Mouse (Mus musculus) layer of hippocampus, adult 9-11 months (tissue): ENCODE data around the gene Chid1.

ENCODE experiments used
- DNase-seq: peaks from one replicate; pipeline ENCODE4 v3.0.0; 2022

Gene Chid1

DNA sequence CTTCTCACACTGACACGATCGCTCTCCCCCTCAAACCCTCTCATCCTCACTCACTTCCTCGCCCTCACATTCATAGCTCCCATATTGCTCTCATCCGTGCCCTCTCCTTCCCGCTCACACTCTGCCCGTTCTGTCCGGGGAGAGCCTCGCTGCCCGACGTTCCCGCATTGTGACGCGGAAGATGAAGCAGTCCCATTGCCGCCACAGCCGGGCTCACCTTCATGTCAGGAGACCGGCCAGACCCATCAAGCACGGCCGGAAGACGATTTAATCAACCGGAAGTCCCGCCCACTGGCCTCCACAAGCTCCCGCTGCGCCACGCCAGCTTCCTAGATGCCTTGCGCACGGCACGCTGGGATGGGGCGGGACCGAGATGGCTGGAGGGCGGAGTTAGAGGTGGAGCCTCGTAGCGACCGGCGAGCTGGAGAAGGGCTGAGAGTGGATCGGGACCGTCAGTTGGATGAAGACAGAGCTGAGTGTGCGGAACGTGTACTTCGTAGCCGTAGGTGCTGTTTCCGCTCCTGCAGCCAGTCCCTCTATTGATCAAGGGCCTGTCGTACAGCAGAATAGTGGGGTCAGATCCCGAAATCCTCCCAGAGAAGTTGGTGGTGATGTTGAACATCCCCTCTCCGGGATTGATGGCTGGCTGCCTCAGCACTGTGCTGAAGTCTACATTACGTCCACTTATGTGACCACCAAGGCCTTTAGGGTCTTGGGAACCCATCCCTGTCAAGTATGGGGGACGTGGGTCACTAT, at the start of gene Chid1:
Gene Chid1, minus strand, starts transcription at position 302 of the 756 bp plus-strand sequence.
- DNase-seq, result peak; percentile 97

DNA sequence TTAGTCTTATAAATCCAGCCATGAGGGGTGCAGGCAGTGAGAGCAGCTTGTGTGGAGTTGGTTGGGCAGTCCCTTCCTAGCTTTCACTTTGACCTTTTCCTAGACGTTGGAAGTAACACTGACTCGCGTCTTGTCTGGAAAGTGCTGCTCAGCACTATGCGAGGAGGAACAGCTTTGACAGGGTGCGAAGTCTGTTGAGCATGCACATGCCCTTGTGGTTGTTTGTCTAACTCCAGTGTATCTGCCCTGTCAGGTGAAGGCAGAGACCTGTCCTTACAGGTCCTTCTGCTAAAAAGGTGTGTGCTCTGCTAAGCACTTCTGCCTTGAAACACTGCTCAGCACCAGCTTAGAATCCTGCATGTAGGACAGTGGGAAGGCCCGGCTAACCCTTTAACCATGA, 49.2 kb upstream of the Chid1 start:
- no peak for DNase-seq

DNA sequence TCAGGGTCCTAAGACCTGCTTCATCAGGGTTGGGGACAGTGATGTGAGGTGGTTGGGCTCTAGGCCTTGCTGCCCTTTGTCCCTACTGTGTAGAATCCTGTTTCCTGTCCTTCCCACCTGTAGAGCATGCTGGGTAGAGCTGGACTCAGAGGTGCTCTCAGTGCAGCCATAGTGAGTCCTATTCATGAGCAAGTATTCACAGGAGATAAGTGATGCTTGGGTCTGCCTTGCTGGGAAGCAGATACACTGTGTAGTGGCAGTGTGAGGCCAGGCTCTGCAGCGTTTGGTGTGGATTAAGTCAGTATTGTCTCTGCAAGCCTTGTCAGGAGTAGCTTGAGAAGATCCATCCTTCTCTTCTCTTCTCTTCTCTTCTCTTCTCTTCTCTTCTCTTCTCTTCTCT, 46.2 kb upstream of the Chid1 start:
- no peak for DNase-seq

DNA sequence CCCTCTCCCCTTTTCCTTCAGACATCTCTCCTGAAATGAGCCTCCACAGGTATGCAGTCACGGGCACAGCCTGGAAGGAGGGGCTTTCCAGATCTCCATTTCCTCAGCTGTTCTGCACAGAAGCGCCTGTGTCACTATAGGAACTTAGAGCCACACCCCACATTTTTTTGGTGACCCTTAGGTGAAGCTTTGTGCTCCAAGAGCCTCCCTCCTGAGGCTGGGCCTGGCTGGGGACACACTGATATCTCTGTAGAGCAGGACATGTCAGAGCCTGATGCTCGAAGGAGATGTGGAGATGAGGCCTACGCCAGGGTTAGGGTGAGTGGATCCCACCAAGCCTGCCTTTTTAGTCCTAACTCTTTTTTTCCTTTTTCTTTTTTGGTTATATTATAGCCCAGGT, 45.6 kb upstream of the Chid1 start:
- DNase-seq, result no peak

DNA sequence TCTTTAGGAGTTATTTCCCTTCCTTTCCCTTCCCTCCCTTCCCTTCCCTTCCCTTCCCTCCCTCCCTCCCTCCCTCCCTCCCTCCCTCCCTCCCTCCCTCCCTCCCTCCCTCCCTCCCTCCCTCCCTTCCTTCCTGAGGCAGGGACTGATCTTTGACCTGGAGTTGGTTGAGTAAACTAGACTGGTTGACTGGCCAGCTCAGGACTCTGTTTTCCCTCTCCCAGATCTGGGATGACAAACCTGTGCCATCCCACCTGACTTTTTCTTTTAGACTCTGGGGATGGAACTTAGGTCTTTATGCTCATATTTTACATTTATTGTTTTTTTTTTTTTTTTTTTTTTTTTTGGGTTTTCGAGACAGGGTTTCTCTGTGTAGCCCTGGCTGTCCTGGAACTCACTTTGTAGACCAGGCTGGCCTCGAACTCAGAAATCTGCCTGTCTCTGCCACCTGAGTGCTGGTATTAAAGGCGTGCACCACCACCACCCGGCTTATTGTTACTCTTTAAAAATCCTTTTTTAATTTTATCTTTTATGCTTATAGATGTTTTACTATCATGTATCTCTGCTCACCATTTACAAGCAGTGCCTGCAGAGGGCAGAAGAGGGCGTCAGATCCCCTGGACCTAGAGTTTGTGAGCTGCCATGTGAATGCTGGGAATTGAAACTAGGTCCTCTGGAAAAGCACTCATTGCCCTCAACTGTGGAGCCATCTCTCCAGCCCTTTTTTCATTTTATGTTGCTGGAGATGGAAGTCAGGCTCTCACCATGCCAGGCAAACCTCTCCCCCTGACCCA, 44.6 kb upstream of the Chid1 start:
- no peak for DNase-seq

- DNase-seq, result no peak
Measured at GRCm38 (mm10) chr7:141581323-141581722, 41.7 kb upstream of the Chid1 start.

DNA sequence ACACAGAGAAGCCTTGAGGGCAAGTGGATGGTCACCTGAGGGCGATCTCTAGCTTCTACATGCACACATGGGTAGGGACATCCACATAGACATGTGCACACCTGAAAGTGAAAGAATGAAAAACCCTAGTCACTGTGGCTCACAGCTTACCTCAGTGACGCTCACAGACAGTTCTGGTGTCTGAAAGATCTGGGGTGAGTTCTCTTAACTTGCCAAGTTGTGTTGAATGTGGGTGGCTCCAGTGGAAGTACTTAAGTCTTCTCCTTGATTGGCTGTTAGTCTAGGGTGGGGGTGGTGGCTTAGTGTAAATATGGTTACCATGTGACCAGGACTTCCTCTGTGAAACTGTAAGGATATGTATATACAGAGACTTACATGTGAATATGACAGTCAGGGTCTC, 39.3 kb upstream of the Chid1 start:
- no peak for DNase-seq

DNA sequence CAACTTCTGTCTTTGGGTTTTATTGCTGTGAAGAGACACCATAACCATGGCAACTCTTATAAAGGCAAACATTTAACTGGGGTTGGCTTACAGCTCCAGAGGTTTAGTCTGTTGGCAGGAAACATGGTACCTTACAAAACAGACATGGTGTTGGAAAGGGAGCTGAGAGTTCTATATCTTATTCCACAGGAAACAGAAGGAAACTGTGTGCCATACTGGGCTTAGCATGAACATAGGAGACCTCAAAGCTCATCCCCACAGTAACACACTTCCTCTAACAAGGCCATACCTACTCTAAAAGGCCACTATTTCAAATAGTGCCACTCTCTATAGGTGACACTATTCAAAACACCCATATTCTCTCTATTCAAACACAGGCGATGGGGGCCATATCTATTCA, 38.9 kb upstream of the Chid1 start:
- no peak for DNase-seq

DNA sequence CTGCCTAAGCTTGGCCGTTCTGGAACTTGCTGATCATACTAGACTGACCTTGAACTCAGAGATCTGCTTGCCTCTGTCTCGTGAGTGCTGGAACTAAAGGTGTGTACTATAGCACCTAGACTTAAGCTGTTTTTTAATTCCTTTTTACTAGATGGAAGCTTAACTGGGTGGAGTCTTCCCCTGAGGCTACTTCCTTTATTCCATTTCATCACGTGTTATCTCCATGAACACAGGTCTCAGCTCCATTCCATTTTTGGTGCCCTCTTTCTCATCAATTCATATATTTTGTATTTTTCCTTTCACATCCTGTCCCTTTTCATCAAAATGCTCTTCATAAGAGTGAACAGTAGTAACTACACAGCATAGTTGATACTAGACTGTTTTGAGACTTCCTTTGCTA, 38.1 kb upstream of the Chid1 start:
- DNase-seq, result no peak

DNA sequence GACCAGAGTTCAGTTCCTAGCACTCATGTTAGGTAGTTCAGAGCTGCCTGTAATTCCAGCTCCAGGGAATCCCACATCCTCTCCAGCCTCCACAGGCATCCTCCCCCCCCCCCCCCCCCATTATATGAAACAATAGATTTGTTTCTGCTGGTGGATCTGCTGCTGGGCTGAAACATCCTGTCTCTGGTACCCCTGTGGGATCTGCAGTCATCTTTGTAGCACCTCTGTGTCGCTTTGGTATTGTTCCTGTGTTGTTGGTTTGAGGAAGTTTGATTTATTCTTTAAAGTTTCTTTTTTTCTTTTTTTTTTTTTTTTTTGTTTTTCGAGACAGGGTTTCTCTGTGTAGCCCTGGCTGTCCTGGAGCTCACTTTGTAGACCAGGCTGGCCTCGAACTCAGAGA, 35.8 kb upstream of the Chid1 start:
- DNase-seq, result no peak

DNA sequence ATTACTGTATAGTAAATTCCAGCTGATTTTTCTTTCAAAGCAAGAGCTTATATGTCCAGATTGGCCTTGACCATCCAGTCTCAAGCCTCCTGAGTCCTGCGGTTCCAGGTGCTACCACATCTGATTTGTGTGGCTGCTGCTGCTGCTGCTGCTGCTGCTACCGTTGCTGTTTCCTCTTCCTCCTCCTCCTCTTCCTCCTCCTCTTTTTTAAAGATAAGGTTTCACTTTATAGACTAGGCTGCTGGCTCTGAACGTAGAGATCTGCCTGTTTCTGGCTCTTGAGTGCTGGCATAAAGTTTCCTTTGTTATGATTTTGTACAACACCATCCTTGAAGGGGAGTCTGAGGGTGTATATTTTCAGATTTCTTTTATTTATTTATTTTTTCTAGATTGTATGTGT, 34.4 kb upstream of the Chid1 start:
- DNase-seq, result no peak

- DNase-seq, result no peak
Measured at GRCm38 (mm10) chr7:141570625-141571295, 31.1 kb upstream of the Chid1 start.

DNA sequence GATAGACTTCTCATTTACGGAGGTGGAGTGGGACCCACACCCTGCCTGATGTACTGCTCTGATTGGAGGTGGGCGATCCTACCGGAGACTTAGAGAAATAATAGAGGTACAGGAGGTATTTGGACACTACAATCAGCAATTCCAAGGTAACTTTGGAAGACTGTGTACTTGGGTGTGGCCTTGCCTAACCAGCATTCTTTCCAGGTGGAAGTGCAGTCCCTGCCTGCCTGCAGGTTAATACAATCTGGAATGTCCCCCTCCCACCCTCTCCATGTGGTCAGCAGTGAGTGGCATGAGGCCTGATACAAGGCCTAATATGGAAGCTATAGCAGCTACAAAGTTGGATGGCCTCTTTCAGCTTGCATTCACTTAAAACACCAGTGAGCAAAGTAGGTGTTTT, 30.3 kb upstream of the Chid1 start:
- DNase-seq, result no peak

GRCm38 (mm10) chr7:141569283-141569803, 29.7 kb upstream of the Chid1 start:
- DNase-seq, result no peak

- no peak for DNase-seq
Measured at GRCm38 (mm10) chr7:141566587-141566986, 26.9 kb upstream of the Chid1 start.

GRCm38 (mm10) chr7:141564561-141564960, 24.9 kb upstream of the Chid1 start:
- no peak for DNase-seq

GRCm38 (mm10) chr7:141562852-141563427, 23.3 kb upstream of the Chid1 start:
- DNase-seq, result peak; percentile 46

DNA sequence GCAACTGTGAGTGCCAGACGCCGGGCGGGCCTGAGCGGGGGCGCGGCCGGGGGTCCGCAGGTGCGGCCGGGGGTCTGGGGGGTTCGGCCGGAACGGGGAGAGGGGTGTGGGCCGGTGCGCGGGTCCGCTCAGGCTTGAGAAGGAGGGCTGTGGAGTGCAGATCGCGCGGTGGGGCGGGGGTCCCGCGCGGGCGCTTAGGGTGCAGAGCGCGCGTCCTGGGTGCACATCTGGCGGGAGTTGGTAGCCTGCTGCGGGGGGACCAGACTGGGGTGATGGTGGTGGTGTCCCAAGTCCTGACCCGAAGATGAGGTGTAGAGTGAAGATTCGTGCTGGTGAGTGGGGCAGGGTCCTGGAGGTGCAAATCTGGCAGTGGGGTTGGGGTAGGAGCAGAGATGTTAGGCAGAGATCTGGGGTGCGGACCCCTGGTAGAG, 22.8 kb upstream of the Chid1 start:
- DNase-seq, result no peak

DNA sequence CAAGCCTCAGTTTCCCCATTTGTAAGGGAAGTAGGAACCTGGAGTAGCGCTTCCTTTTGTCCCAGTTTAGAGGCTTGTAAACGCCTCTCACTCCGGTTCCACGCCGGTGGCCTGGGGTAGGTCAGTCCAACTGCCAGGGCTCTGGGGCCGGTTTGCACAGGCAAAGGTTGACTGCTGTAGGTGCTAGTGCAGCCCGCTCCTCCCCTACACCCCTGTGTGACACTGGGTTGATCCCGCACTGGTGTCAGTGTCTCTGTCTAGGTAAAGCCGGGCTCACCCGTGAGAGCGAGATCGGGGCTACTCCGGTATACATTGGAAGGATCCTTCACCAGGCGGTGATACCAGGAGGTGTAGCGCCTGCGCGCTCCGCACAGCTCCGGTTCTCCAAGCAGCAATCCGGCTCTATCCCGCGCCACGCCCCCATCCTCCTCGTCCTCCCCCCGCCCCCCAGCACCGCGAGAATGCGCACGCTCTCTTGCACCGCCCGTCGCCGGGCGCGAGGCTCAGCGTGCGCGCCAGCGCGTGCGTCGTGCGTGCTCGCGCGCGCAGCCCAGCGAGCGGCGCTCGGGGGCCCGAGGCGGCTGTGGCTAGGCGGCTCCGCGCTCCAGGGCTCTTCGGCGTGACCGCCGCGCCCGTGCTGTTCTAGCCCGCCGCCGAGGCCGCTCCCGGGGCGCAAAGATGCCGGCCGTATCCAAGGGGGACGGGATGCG, 22.2 kb upstream of the Chid1 start, which contains the start of gene Ap2a2:
Gene Ap2a2, plus strand, starts transcription at position 492 of the 710 bp plus-strand sequence.
- DNase-seq, result peak; percentile 92

DNA sequence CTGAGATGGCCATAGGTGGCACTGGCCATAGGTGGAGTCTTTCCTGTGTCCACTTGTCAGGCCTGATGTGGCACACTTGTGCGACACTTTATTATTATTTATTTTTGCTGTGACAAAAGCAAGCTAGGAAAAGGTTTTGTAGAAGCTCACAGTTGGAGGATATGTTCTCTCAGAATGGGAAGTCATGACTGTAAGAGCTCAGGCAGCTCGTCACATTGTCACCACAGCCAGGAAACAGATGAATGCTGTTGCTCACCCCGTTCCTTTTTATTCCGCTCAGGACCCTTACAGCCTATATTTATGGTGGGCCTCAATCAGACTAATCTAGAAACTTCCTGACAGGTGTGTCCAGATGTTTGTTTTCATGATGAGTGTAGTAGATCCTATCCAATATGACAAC, 20.8 kb upstream of the Chid1 start:
- no peak for DNase-seq

DNA sequence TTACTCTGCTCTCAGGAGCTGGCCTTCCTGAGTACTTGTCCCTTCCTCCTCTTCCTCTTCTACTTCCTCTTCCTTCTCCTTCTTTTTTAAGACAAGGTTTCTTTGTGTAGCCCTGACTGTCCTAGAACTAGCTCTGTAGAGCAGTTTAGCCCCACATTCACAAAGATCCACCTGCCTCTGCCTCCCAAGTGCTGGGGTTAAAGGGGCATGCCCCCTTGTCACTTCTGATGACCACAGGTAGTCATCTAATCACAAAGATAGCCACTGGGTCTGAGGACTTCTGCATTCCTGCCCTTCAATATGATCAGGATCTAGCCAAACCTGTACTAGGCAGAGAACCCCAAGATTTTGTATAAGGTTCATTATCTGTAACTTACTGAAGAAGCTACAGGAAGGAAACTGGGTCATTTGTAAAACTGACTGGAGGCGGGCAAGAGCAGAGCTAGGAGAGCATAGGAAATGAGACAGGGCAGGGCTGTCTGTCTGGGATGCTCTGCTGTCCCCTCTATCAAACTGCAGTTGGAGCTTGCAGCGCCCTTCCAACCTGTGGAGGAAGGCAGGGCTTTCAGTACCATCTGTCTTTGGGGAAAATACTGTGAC, 20.2 kb upstream of the Chid1 start:
- DNase-seq, result no peak

DNA sequence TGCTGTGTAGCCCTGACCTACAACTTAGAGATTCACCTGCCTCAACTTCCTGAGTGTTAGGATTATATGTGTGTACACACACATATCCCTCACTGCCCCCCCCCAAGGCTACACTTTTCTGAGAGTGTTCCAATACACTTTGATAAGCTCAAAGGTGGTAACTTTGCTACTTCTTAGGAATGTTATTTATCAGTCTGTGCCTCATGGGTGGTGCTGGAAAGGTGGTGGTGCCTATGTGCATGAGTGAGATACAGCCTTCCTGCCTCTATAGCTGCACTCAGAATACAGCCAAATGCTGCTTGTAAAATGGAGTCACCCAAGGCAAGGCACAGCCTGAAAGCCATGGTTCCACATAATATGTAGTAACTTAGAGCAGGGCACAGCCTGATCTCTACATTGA, 19.3 kb upstream of the Chid1 start:
- DNase-seq, result no peak
